Mouse (Mus musculus): ENCODE measurements around the gene Trmt13.
"Not testable (repeated sequence)": the region's sequence is repeated elsewhere in the genome, so short reads cannot be mapped to it uniquely, and the experiment has no call there.

The Trmt13 gene

GRCm38 (mm10) chr3:116614295-116614892 lies at the start of gene Trmt13:
Gene Trmt13, minus strand, starts transcription at chr3:116614587.
- in situ Hi-C loops (cut with MboI; ENCODE audit: low pct_unique_long_range_greater_than_20kb in 1 of 2, low sequenced_read_pairs in 2 of 2, unreplicated experiment in 1 of 2) = no loop called here

GRCm38 (mm10) chr3:116662463-116662863 lies 48.1 kb upstream of the Trmt13 start, which contains the start of gene Mfsd14a:
Gene Mfsd14a, minus strand, starts transcription at chr3:116662677.
- in situ Hi-C loops (cut with MboI; ENCODE audit: low pct_unique_long_range_greater_than_20kb in 1 of 2, low sequenced_read_pairs in 2 of 2, unreplicated experiment in 1 of 2) = loop anchor here in 1 of 2 experiments (10.0 kb wide), 1 partner anchor 82 kb away; no protein-coding TSS in a partner anchor

- in situ Hi-C loops (cut with MboI; ENCODE audit: low pct_unique_long_range_greater_than_20kb in 1 of 2, low sequenced_read_pairs in 2 of 2, unreplicated experiment in 1 of 2) = loop anchor here in 1 of 2 experiments (10.0 kb wide), 1 partner anchor 83 kb away; no protein-coding TSS in a partner anchor
Observed at GRCm38 (mm10) chr3:116661870-116662414, 47.6 kb upstream of the Trmt13 start.

- in situ Hi-C loops (cut with MboI; ENCODE audit: low pct_unique_long_range_greater_than_20kb in 1 of 2, low sequenced_read_pairs in 2 of 2, unreplicated experiment in 1 of 2) = loop anchor here in 1 of 2 experiments (10.0 kb wide), 1 partner anchor 83 kb away; no protein-coding TSS in a partner anchor
Observed at GRCm38 (mm10) chr3:116661288-116661869, 47.0 kb upstream of the Trmt13 start.

GRCm38 (mm10) chr3:116659856-116660430 lies 45.6 kb upstream of the Trmt13 start:
- in situ Hi-C loops (cut with MboI; ENCODE audit: low pct_unique_long_range_greater_than_20kb in 1 of 2, low sequenced_read_pairs in 2 of 2, unreplicated experiment in 1 of 2) = loop anchor here in 1 of 2 experiments (10.0 kb wide), 1 partner anchor 85 kb away; no protein-coding TSS in a partner anchor

GRCm38 (mm10) chr3:116658928-116659565 lies 44.7 kb upstream of the Trmt13 start:
- in situ Hi-C loops (cut with MboI; ENCODE audit: low pct_unique_long_range_greater_than_20kb in 1 of 2, low sequenced_read_pairs in 2 of 2, unreplicated experiment in 1 of 2) = no loop called here

GRCm38 (mm10) chr3:116656184-116656965 lies 42.0 kb upstream of the Trmt13 start:
- in situ Hi-C loops (cut with MboI; ENCODE audit: low pct_unique_long_range_greater_than_20kb in 1 of 2, low sequenced_read_pairs in 2 of 2, unreplicated experiment in 1 of 2) = no loop called here

GRCm38 (mm10) chr3:116654051-116654450 lies 39.7 kb upstream of the Trmt13 start:
- in situ Hi-C loops (cut with MboI; ENCODE audit: low pct_unique_long_range_greater_than_20kb in 1 of 2, low sequenced_read_pairs in 2 of 2, unreplicated experiment in 1 of 2) = not testable (repeated sequence)

- in situ Hi-C loops (cut with MboI; ENCODE audit: low pct_unique_long_range_greater_than_20kb in 1 of 2, low sequenced_read_pairs in 2 of 2, unreplicated experiment in 1 of 2) = no loop called here
Observed at GRCm38 (mm10) chr3:116653278-116653945, 39.0 kb upstream of the Trmt13 start.

- in situ Hi-C loops (cut with MboI; ENCODE audit: low pct_unique_long_range_greater_than_20kb in 1 of 2, low sequenced_read_pairs in 2 of 2, unreplicated experiment in 1 of 2) = no loop called here
Observed at GRCm38 (mm10) chr3:116652033-116652446, 37.7 kb upstream of the Trmt13 start.

GRCm38 (mm10) chr3:116650698-116651097 lies 36.3 kb upstream of the Trmt13 start:
- in situ Hi-C loops (cut with MboI; ENCODE audit: low pct_unique_long_range_greater_than_20kb in 1 of 2, low sequenced_read_pairs in 2 of 2, unreplicated experiment in 1 of 2) = no loop called here

- in situ Hi-C loops (cut with MboI; ENCODE audit: low pct_unique_long_range_greater_than_20kb in 1 of 2, low sequenced_read_pairs in 2 of 2, unreplicated experiment in 1 of 2) = no loop called here
Observed at GRCm38 (mm10) chr3:116648805-116649204, 34.4 kb upstream of the Trmt13 start.

- in situ Hi-C loops (cut with MboI; ENCODE audit: low pct_unique_long_range_greater_than_20kb in 1 of 2, low sequenced_read_pairs in 2 of 2, unreplicated experiment in 1 of 2) = no loop called here
Observed at GRCm38 (mm10) chr3:116646387-116646786, 32.0 kb upstream of the Trmt13 start.

GRCm38 (mm10) chr3:116642373-116642772 lies 28.0 kb upstream of the Trmt13 start:
- in situ Hi-C loops (cut with MboI; ENCODE audit: low pct_unique_long_range_greater_than_20kb in 1 of 2, low sequenced_read_pairs in 2 of 2, unreplicated experiment in 1 of 2) = no loop called here

- in situ Hi-C loops (cut with MboI; ENCODE audit: low pct_unique_long_range_greater_than_20kb in 1 of 2, low sequenced_read_pairs in 2 of 2, unreplicated experiment in 1 of 2) = no loop called here
Observed at GRCm38 (mm10) chr3:116641811-116642371, 27.5 kb upstream of the Trmt13 start.

- in situ Hi-C loops (cut with MboI; ENCODE audit: low pct_unique_long_range_greater_than_20kb in 1 of 2, low sequenced_read_pairs in 2 of 2, unreplicated experiment in 1 of 2) = no loop called here
Observed at GRCm38 (mm10) chr3:116640024-116640423, 25.6 kb upstream of the Trmt13 start.

GRCm38 (mm10) chr3:116638572-116638971 lies 24.2 kb upstream of the Trmt13 start:
- in situ Hi-C loops (cut with MboI; ENCODE audit: low pct_unique_long_range_greater_than_20kb in 1 of 2, low sequenced_read_pairs in 2 of 2, unreplicated experiment in 1 of 2) = no loop called here
